Mouse (Mus musculus): ENCODE data around the gene Trib3. TPM values are rescaled to one million over a fixed set of nuclear protein-coding genes. Genes with fewer than 3 reads are reported as not detected.

Trib3 gene
- polyA plus RNA-seq, 1 experiment = 2.1 TPM

DNA sequence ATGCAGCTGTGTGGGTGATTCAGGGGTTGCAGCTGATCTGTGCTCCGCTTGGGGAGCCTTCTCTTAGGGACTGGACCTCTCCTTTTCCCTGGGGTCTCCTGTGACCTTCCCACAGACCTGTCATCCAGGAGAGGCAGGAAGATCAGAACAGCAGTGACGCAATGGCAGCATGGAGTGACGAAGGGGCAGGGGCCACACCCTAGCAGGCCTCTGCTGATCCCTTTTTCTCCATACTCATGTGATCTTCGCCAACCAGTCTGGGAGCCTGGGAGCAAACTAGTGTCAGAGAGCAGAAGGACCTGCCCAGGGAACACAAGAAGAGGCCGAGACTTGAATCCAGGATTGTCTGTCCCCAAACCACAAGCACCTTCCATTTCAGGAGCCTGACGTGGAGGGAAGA is 5.4 kb upstream of the Trib3 start:
- WGBS = 82% methylated on average over 6 of the region's 6 CpGs
- no peak for DNase-seq (ENCODE audit: low read depth, low spot score)

DNA sequence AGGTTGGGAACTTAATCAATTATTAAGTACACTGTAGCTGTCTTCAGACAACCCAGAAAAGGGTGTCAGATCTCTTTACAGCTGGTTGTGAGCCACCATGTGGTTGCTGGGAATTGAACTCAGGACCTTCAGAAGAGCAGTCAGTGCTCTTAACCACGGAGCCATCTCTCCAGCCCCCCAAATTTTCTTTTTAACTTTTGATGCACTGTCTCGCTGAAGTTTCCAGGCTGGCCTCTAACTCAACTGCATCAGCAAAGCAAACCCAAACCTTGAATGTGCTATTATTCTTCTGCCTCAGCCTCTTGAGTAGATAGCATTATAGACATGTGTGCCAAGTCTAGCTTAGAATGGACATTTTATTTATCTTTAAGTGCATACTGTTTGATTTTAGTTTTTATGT is 3.9 kb upstream of the Trib3 start:
- DNase-seq (ENCODE audit: low read depth, low spot score) = no peak

DNA sequence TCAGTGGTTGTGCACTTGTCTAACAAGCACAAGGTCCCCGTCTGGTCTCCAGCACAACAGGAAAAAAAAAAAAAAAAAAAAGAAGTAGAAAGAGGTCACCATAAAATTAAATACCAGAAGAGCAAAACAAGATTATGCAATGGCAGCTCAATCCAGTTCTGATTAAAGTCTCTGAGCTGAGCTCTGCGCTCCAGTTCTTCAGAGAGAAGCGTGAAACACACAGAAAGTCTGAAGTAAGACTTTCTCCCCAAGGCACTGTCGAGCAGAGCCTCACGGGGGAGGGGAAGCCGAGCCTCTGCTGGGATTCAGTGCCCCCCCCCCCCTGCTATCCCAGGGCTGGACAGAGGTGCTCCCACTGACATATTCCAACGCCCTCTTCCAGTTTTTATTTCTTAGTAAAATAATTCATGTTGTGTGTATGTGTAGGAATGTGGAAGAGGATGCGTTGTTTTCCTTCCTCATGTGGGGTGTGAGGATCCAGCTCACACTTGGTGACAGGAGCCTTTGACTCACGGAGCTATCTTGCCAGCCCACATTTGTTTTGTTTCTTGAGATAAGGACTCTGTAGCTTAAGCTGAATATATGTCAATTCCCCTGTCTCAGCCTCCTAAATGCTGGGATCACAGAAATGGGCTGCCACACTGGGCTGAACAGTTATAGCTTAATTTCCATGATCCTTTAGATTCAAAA is 3.1 kb upstream of the Trib3 start:
- WGBS = 70% methylated on average over 9 of the region's 9 CpGs

More for the DNA sequence above, 3.9 kb upstream of the Trib3 start:
- WGBS = 84% methylated on average over 2 of the region's 2 CpGs

DNA sequence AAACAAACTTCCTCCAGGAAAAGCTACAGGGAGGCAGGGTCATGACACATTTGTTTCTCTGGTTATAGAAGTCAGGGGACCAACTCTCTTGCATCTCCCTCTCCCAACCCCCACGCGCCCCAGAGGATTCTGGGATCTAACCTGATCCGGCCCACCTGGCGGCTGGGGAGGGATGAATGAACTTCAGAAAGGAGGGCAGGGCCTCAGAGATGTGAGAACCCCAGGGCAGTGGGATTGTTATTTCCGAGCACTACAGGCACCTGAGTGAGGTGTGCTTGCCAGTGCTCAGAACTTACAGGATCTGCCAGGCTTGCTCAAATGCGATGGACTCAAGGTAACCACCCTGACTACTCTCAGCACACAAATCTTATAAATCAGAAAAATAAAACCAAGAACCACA is 1.6 kb upstream of the Trib3 start:
- no peak for DNase-seq (ENCODE audit: low read depth, low spot score)
- 94% methylated on average over 6 of the region's 6 CpGs for WGBS

More for the DNA sequence above, 3.1 kb upstream of the Trib3 start:
- DNase-seq (ENCODE audit: low read depth, low spot score) = no peak

DNA sequence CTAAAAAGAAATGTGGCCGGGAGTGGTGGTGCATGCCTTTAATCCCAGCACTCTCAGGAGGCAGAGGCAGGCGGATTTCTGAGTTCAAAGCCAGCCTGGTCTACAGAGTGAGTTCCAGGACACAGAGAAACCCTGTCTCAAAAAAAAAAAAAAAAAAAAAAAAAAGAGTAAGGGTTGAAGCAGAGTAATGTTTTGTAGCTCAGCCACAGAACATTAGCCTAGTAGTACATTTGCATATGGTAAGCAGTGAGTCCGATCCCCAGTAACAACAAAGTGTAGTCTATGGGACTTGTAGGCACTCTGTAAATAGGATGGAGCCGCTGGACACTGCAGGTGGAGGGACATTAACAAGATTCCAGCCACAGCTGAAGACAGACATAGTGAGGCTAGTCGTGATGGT is 1.1 kb upstream of the Trib3 start:
- DNase-seq (ENCODE audit: low read depth, low spot score) = no peak
- 87% methylated on average over 5 of the region's 5 CpGs for WGBS

DNA sequence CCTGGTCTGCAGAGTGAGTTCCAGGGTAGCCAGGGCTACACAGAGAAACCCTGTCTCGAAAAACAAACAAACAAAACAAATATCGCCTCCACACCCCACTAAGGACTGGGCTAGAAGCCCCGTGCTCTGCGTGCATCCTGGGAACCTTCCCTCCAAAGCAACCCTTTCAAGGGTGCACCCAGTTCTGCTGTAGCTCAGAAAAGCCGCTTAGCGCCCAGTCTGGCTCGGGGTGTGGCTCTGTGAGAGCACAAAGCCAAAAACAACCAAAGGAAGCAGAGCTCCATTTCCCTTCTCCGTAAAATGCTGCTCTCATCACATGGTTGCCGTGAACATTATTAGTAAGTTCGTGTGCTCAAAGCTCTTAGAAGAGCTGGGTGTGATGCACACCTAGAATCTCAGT is 529 bp upstream of the Trib3 start:
- 7% methylated on average over 10 of the region's 10 CpGs for WGBS
- no peak for DNase-seq (ENCODE audit: low read depth, low spot score)

DNA sequence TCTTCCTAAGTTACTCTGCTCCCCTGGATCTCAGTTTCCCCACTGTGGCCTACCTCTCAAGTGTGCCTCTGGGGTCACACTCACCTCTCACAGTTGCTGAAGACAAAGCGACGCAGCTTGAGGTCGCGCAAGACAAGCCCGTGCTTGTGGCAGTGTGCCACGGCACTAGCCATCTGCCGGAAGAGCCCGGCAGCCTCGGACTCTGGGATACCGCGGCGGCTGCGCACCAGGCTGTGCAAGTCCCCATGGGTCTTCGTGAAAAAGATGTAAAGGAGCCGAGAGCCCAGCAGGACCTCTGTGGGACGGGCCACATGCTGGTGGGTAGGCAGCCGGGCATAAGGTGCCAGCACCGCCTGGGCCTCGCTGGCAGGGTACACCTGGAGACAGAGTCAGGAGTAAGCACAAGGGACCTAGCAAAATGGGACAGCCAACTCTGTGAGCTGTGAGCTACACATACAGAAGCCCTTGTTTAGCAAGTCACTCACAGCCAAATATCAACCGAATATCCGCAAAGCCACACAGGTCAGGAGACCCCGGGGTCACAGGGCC is 4.1 kb downstream of the Trib3 start:
- no peak for DNase-seq (ENCODE audit: low read depth, low spot score)
- WGBS = 93% methylated on average over 22 of the region's 22 CpGs

DNA sequence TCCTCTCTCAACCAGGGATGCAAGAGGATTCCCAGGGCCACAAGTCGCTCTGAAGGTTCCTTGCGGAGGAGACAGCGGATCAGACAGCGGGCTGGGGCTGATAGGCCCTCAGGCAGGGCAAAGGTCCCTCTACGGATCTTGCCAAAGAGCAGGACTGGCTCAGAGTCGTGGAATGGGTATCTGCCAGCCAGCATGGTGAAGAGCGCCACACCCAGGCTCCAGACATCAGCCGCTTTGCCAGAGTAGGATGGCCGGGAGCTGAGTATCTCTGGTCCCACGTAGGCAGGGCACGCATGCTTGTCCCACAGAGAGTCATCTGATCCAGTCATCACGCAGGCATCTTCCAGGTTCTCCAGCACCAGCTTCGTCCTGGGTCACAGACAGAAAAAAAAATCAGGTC is 5.5 kb downstream of the Trib3 start:
- no peak for DNase-seq (ENCODE audit: low read depth, low spot score)
- WGBS = 64% methylated on average over 13 of the region's 13 CpGs

DNA sequence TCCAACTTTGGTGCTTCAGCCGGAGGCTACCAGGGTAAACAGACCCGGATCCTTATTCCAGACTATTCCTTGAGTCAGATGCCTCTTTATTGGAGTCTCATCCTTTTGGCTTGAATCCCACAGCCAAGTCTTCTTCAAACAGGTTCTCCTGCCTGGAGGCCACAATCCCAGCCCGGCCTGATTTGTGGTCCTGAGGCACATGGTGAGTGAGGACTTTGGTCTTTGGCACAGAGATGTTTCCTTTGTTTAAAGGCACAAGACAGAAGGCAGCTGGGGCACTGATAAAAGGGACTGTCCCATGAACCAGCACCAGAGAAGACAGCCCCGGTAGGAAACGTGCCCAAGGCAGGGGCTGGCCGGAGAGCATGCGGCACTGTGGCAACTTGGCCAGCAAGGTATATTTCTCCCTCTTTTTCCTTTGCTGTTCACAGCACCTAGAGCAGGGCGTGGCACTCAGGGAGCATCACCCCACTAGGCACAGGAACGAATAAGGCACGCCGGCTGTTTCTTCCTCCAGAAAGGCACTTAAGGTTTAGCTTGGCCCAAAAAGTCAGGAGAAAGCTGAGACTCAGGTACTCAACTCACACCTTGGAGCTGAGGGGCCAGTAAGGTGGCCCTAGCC is 6.1 kb downstream of the Trib3 start:
- no peak for DNase-seq (ENCODE audit: low read depth, low spot score)
- WGBS = 39% methylated on average over 11 of the region's 11 CpGs

DNA sequence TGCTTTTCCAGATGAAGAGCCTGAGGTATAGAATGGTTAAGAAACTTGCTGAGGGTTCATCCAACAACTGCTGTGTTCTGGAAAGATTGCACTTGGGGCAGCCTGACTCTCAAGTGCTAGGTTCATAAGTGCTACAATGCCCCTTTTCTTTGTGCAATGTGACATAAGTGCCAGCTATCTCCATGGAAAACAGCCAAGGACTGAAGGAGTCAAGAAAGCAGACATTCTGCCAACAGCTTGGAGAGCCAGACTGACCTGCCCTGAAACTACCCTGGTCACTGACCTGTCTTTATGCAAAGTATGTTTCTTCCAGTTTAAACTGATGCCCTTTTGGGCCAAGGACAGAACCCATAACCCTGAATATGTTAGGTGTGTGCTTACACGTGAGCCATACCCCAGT is 7.0 kb downstream of the Trib3 start:
- no peak for DNase-seq (ENCODE audit: low read depth, low spot score)
- WGBS = 71% methylated on average over 1 of the region's 1 CpGs

DNA sequence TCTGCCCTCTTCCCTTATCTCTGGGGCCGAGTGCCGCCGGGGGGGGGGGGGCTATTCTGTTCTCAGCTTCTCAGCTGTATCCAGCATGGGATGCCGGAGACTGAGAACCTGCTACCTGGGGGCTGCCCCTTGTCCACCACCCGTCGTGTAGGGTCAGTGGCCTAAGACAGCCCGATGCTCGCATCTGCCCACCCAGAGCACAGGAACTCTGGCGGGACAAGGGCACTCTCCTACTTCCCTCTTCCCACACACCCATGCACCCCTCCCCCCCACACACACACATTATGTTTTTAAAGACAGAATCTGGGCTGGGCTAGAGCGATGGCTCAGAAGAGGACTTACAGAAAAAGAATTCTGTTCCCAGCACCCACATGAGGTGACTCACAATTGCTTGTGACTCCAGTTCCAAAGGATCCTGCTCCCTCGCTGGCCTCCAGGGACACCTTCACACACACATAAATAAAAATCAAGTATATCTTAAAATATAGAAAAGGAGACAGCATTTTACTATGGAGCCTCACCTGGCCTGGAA is 8.5 kb downstream of the Trib3 start:
- no peak for DNase-seq (ENCODE audit: low read depth, low spot score)
- WGBS = 69% methylated on average over 11 of the region's 11 CpGs

DNA sequence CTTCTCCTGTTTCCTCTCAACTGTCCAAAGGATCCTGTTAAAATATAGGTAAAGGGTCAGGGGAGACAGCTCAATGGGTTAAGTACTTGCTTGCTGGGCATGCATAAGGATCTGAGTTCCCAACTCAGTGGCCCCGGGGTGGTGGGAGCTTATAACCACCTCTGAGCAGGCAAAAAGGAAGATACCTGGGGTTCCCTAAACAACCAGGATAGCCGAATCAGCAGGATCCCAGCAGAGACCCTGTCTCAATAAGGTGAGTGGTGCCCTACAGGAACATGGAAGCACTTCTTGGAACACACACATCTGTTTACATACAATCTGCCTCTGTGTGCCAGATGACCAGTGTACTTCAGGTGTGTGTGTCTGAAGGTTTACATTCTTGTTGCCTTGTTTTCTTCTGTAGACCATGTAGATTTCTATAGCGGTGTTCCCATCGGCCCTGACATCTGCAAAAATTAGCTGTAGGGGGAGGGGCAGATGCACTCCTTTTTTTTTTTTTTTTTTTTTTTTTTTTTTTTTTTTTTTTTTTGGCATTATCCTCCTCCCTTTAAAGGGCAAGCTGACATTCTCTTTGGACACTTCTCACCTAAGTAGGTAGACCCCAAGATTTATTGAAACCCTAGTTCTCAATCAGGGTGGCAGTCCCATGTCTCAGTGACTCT is 10.4 kb downstream of the Trib3 start:
- WGBS = 77% methylated on average over 4 of the region's 4 CpGs
- no peak for DNase-seq (ENCODE audit: low read depth, low spot score)

DNA sequence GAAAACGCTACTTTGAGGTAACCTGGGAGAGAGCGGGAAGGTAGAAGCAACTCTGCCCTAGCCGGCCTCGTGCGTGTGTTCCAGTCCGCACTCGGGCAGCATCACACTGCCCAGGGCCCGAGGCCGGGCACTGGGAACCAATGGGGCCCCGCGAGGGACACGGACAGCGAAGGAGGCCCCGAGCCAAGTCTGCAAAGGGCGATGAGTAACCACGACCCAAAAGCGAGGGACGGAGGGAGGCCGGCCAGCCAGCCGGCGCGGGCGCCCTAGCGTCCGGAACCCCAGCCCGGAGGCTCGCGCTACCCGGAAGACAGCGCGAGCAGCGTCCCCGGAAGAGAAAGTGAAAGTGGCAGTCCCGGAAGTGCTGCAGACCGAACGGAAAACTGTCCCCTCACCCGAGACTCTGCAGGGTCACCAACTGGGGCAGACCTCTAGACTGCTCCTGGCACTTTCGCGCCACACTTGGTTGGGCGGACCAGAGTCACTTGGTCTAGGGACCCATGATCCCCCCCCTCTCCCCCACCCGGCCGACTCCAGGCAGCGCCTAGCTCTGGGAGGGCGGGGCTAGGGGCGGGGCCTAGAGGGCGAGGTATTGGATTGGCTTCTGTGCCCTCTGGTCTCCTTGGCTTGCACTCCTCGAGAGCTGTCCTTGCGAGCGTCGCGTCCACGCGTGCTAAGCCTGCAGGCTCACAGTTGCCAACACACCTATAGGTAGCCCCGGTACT is 11.6 kb downstream of the Trib3 start, which contains the start of gene Rbck1:
Gene Rbck1, minus strand, starts transcription at position 553 of the 725 bp plus-strand sequence.
- DNase-seq (ENCODE audit: low read depth, low spot score) = peak; percentile 82
- WGBS = under 1% methylated on average over 54 of the region's 54 CpGs

DNA sequence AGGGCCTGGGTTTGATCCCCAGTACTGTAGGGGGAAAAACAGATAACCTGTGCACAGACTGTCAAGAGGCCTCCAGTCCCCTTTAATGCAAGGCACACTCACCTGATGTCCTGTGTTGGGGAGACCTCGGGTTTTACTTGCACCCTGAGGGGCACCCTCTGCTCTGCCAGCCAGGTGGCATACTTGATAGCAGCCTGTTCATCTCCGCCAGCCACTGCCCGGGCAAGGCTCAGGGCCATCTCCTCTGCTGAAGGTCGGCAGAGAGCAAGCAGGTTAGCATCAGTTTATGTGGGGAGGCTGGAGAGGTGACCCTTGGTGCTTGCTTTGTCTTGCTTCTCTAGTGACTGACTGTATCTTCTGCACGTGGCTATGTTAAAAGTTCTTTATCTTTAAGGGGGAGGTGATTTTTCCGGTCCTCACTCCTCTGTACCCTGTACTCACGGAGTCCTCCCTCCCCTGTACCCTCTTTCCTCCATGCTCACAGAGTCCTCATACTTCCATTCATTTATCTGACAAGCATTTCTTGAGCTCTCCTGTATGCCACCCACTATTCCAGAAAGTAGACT is 12.9 kb downstream of the Trib3 start:
- 38% methylated on average over 7 of the region's 7 CpGs for WGBS
- no peak for DNase-seq (ENCODE audit: low read depth, low spot score)

DNA sequence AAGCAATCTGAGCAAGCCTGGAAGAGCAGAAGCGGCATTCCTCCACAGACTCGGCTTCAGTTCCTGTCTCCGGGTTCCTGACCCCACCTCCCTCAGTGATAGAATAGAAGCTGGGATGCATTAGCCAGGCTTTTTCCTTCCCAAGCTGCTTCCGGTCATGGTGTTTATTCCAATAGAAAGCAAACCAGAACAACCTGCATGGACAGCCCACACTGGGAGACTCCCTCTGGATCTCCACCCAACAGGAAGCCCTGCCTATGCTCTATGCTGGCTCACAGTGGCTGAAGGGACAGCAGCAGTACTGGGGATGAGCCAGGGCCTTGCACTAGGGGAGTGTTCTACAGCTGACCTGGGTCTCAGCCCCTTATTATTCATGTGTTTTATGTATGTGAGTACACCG is 15.9 kb downstream of the Trib3 start:
- DNase-seq (ENCODE audit: low read depth, low spot score) = no peak
- WGBS = 70% methylated on average over 5 of the region's 5 CpGs

DNA sequence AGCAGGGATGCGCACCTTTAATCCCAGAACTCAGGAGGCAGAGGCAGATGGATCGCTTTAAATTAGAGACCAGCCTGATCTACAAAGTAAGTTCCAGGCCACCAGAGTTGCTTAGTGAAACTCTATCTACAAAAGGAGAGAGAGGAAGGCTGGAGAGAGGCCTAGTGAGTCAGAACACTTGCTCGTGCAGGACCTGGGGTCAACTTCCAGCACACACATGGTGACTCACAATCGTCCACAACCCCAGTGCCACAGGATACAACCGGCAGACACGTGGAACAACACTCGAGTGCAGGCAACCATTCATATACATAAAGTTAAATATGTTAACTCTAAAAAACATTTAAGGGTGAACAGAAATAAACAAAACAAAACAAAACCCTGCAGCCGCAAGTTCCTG is 17.2 kb downstream of the Trib3 start:
- no peak for DNase-seq (ENCODE audit: low read depth, low spot score)
- WGBS = 82% methylated on average over 8 of the region's 8 CpGs

DNA sequence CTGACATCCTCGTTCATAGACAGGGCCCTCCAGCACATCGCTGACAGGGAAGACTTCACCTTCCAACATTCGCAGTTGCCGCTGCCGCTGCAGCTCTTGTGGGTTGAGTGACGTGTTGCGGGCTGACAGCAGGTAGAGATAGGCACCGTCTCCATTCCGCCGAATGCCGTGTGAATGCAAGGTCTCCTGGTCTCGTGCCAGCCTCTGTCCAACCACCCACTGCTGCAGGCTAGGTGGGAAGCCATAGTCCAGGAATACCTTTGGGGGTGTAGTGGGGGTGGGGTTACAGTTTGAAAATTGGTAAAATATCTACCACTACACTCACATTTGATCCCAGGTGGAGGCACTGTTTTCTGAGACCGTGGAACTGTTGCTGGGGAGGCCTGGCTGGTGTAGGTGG is 17.7 kb downstream of the Trib3 start:
- WGBS = 93% methylated on average over 13 of the region's 13 CpGs
- DNase-seq (ENCODE audit: low read depth, low spot score) = no peak

DNA sequence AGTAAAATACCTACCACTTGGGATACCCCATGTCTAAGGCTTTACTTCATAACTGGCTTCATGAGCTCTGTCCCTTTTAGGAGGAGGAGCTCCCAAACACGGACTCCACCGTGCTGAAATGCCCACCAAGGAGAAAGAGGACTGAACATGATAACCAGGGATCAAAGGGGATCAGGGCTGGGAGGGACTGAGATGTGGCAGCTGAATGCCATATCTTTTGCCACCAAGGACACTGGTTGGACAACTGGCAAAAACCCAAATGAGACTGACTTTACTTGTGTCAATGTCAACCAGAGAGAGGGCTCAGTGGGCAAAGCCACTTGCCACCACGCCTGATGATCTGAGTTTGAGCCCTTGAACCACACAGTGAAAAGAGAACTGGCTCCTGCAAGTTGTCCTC is 19.0 kb downstream of the Trib3 start:
- DNase-seq (ENCODE audit: low read depth, low spot score) = no peak
- 83% methylated on average over 3 of the region's 3 CpGs for WGBS

DNA sequence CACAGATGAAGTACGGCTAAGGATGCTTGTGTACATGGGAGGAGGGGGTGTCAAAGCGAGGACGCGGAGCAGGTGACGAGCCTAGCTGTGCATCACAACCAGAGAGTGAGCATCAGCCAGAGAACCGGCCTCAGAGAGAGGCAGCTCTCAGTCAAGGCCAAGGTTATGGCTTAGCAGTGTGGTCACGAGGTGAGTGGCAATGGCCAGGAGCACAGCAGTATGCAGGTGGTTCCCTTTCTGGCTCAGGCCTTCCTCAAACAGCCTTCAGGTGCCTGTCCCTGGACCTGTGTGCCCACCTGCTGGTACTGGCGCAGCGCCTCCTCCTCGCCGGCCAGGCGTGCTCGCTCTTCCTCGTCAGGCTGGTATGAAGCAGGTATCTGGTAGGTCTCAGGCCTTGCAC is 19.9 kb downstream of the Trib3 start:
- no peak for DNase-seq (ENCODE audit: low read depth, low spot score)
- 97% methylated on average over 14 of the region's 14 CpGs for WGBS

DNA sequence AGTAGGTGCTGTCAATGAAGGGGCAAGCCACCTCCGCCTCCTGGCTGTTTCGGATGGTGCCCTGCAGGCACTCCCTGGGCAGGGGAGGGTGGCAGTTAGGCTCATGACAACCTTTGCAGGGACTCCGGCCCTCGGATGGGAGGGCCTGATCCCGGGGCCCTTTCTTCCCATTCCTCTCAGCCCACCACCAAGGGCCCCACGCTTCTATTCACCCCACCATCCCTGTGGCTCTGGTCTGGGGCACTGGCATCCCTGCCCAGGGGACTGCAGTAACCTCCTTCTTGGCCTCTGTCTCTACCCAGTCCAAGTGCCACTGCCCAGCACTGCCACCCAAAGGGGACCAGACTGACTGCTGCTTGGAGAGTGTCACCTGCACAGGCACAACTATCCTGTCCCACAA is 21.6 kb downstream of the Trib3 start:
- 95% methylated on average over 6 of the region's 6 CpGs for WGBS

More for the DNA sequence above, 21.6 kb downstream of the Trib3 start:
- no peak for DNase-seq (ENCODE audit: low read depth, low spot score)

Data from large intestine, adult 2 months (tissue).